Mouse (Mus musculus) myocyte (in vitro differentiated cells): Measurements from ENCODE around the gene Map3k7.

ENCODE experiments used
- CEBPB ChIP-seq: IDR thresholded peaks from 2 replicates; pipeline ENCODE4 v1.6.1; 2011; ENCODE audit warnings: mild to moderate bottlenecking, moderate library complexity; ENCODE audit not compliant: poor library complexity, insufficient read depth, severe bottlenecking
- MAX ChIP-seq: IDR thresholded peaks from one replicate; pipeline ENCODE4 v1.6.1; 2011; ENCODE audit warnings: low read depth, mild to moderate bottlenecking, control low read depth
- MYOG ChIP-seq, 3 experiments: IDR thresholded peaks; one replicate each; pipeline ENCODE4 v1.6.1; 2011; ENCODE audit warnings: control low read depth in 2 of 3, low read depth in 2 of 3, mild to moderate bottlenecking in 2 of 3; ENCODE audit not compliant: insufficient read length in 2 of 3, control insufficient read depth in 1 of 3, insufficient read depth in 1 of 3
- POLR2A ChIP-seq: IDR thresholded peaks from one replicate; pipeline ENCODE4 v1.6.1; 2011; ENCODE audit warnings: low read depth, mild to moderate bottlenecking, control low read depth, moderate library complexity; ENCODE audit not compliant: insufficient read length
- POLR2AphosphoS2 ChIP-seq: IDR thresholded peaks from one replicate; pipeline ENCODE4 v1.6.1; 2011; ENCODE audit warnings: low read depth, control low read depth; ENCODE audit not compliant: insufficient read length
- TCF12 ChIP-seq: IDR thresholded peaks from one replicate; pipeline ENCODE4 v1.6.1; 2011; ENCODE audit warnings: mild to moderate bottlenecking, control low read depth; ENCODE audit not compliant: poor library complexity, insufficient read depth, severe bottlenecking
- TCF3 ChIP-seq: IDR thresholded peaks from one replicate; pipeline ENCODE4 v1.6.1; 2011; ENCODE audit warnings: low read depth, control low read depth; ENCODE audit not compliant: insufficient read length
- USF1 ChIP-seq: IDR thresholded peaks from one replicate; pipeline ENCODE4 v1.6.1; 2011; ENCODE audit warnings: low read depth, mild to moderate bottlenecking, control low read depth, moderate library complexity

DNA sequence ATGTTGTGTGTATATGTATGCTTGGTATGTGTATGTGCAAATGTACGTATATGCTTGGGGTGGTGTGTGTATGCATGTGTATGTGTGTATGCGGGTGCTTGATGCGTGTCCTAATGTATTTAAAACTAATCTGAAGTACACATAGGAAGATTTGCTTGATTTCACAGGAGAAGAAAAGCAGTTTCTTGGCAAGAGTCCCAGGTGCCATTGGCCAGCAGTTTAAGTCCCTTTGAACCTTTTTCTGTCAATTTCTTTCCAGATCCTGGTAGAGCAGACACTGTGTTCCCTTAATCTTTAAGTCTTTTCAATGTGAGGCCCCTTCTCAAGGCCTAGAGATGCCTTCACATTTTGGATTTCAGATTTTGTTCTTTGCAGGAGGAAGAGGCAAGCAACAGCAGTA is 99.4 kb downstream of the Map3k7 start:
- no peak for TF ChIP-seq POLR2A
- no peak for TF ChIP-seq MAX
- no peak for TF ChIP-seq TCF3
- no peak for TF ChIP-seq CEBPB
- no peak for TF ChIP-seq USF1
- TF ChIP-seq POLR2AphosphoS2, result no peak
- TF ChIP-seq MYOG (IDR thresholded peaks at IDR 0.05; ENCODE audit: control insufficient read depth in 1 of 3, insufficient read depth in 1 of 3, insufficient read length in 2 of 3, low read depth in 2 of 3), result no peak
- TF ChIP-seq TCF12, result no peak
